Mouse (Mus musculus): ENCODE results near the gene Rrp36.

Gene Rrp36

GRCm38 (mm10) chr17:46673850-46674529 lies at the start of gene Rrp36:
Gene Rrp36, minus strand, starts transcription at chr17:46674352.
- DNase-seq, result peak; percentile 91

GRCm38 (mm10) chr17:46721077-46721476 lies 46.9 kb upstream of the Rrp36 start:
- DNase-seq, result no peak

- peak; percentile 29 for DNase-seq
Measured at GRCm38 (mm10) chr17:46714756-46715481, 40.8 kb upstream of the Rrp36 start.

GRCm38 (mm10) chr17:46713849-46714248 lies 39.7 kb upstream of the Rrp36 start:
- DNase-seq, result no peak

- DNase-seq, result no peak
Measured at GRCm38 (mm10) chr17:46712442-46712841, 38.3 kb upstream of the Rrp36 start.

GRCm38 (mm10) chr17:46711612-46712271 lies 37.6 kb upstream of the Rrp36 start:
- peak; percentile 61 for DNase-seq

- peak; percentile 95 for DNase-seq
Measured at GRCm38 (mm10) chr17:46710959-46711597, 36.9 kb upstream of the Rrp36 start, which contains the start of gene Pex6. Gene Pex6, plus strand, starts transcription at chr17:46711463.

- DNase-seq, result peak; percentile 17
Measured at GRCm38 (mm10) chr17:46706375-46707089, 32.4 kb upstream of the Rrp36 start.

- peak; percentile 96 for DNase-seq
Measured at GRCm38 (mm10) chr17:46704887-46705835, 31.0 kb upstream of the Rrp36 start, which contains the start of gene Ppp2r5d. Gene Ppp2r5d, minus strand, starts transcription at chr17:46705111.

- DNase-seq, result no peak
Measured at GRCm38 (mm10) chr17:46703971-46704886, 30.1 kb upstream of the Rrp36 start.

GRCm38 (mm10) chr17:46702506-46702905 lies 28.4 kb upstream of the Rrp36 start:
- no peak for DNase-seq

- no peak for DNase-seq
Measured at GRCm38 (mm10) chr17:46702100-46702499, 27.9 kb upstream of the Rrp36 start.

- no peak for DNase-seq
Measured at GRCm38 (mm10) chr17:46701489-46701888, 27.3 kb upstream of the Rrp36 start.

GRCm38 (mm10) chr17:46699912-46700311 lies 25.8 kb upstream of the Rrp36 start:
- DNase-seq, result no peak

GRCm38 (mm10) chr17:46699245-46699644 lies 25.1 kb upstream of the Rrp36 start:
- no peak for DNase-seq

- no peak for DNase-seq
Measured at GRCm38 (mm10) chr17:46698515-46698914, 24.4 kb upstream of the Rrp36 start.

- DNase-seq, result no peak
Measured at GRCm38 (mm10) chr17:46694517-46695063, 20.4 kb upstream of the Rrp36 start.

- DNase-seq, result no peak
Measured at GRCm38 (mm10) chr17:46691390-46691789, 17.2 kb upstream of the Rrp36 start.

- no peak for DNase-seq
Measured at GRCm38 (mm10) chr17:46690665-46691064, 16.5 kb upstream of the Rrp36 start.

GRCm38 (mm10) chr17:46685913-46686312 lies 11.8 kb upstream of the Rrp36 start:
- no peak for DNase-seq
